Mouse (Mus musculus) stomach, embryonic 16.5 days (tissue): Measurements from ENCODE around the gene Jade1. TPM values are rescaled to one million over a fixed set of nuclear protein-coding genes. Genes with fewer than 3 reads are reported as not detected.

Experiments
- ATAC-seq: fragments of 200-750 bp; cut with Nextera tagmentation; 2 replicates; pipeline ENCODE4 v1.8.0; 2017; ENCODE audit warnings: moderate number of reproducible peaks, moderate TSS enrichment; ENCODE audit not compliant: insufficient read depth, low FRiP score
- H3K27ac ChIP-seq: fragments of 300-500 bp; sonication (generic); 2 replicates; pipeline ENCODE4 v1.5.1; 2014; ENCODE audit warnings: low read length
- H3K27me3 ChIP-seq: fragments of 300-500 bp; sonication (generic); 2 replicates; pipeline ENCODE4 v1.6.1; 2014; ENCODE audit warnings: low read length, control low read depth, mixed read lengths; ENCODE audit not compliant: control insufficient read depth, insufficient read depth
- H3K36me3 ChIP-seq: fragments of 300-500 bp; sonication (generic); 2 replicates; pipeline ENCODE4 v1.6.1; 2014; ENCODE audit warnings: low read length; ENCODE audit not compliant: control insufficient read depth, insufficient read depth
- H3K4me1 ChIP-seq: fragments of 300-500 bp; sonication (generic); 2 replicates; pipeline ENCODE4 v1.6.1; 2014; ENCODE audit warnings: low read length, control low read depth, mixed read lengths; ENCODE audit not compliant: control insufficient read depth, insufficient read depth
- H3K4me2 ChIP-seq: fragments of 300-500 bp; sonication (generic); 2 replicates; pipeline ENCODE4 v1.6.1; 2014; ENCODE audit warnings: low read depth, low read length, mixed read lengths
- H3K4me3 ChIP-seq: fragments of 300-500 bp; sonication (generic); replicated peaks from 2 replicates; pipeline ENCODE4 v1.5.1; 2014; ENCODE audit warnings: mild to moderate bottlenecking, low read length
- H3K9ac ChIP-seq: fragments of 300-500 bp; sonication (generic); 2 replicates; pipeline ENCODE4 v1.6.1; 2014; ENCODE audit warnings: low read length
- H3K9me3 ChIP-seq: fragments of 300-500 bp; sonication (generic); replicated peaks from 2 replicates; pipeline ENCODE4 v1.6.1; 2016; ENCODE audit warnings: low read length, control low read depth; ENCODE audit not compliant: control insufficient read depth
- WGBS: fragments of 180-500 bp; shearing (Covaris S2); extraction: QIAGEN DNeasy Blood & Tissue Kit; methylation state at CpG from one replicate; pipeline ENCODE4 v1.1.7; 2014; 5-methylcytosine and 5-hydroxymethylcytosine counted together
- polyA plus RNA-seq: library from polyadenylated mRNA; unstranded; fragments of >200 nt; fragmentation: Nextera tagmentation; extraction: Ambion mirVana; gene quantifications from 2 replicates; pipeline ENCODE4 v1.2.1, GENCODE M21; 2015

The Jade1 gene
- polyA plus RNA-seq, 1 experiment from 2014 or later, result 11.6 TPM

DNA sequence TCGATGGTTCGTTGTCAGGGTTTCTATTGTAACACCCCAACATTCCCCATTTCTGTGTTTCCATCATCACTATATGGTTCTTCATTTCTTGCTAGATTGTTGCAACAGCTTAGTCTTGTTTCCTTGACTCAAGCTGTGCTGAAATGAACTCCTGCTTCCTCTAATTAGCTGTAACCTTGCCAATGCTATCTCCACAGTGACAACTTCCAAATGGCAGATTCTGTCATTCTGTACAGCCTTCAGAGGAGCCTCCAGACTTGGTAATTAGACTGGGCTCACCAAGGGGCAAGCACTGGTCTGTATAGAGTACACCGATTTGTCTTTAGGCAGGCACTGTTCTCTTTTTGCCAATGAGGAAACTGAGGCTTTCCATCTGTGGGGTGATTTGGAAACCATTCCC, 63.0 kb downstream of the Jade1 start:
- 72% methylated on average over 3 of the region's 3 CpGs for WGBS
- Histone ChIP-seq H3K27me3 (no peaks in the 10 kb centered on the region), H3K27ac (no peak overlapping the region), H3K36me3 (0 out of 2 replicates have a peak, but pooled peaks cover 2% of the 10 kb centered on the region), H3K4me1 (peaks cover 4% of the 10 kb centered on the region; the same call in 1 of the 2 replicates), H3K9ac (no peak overlapping the region), H3K4me3 (no peak overlapping the region), H3K4me2 (no peak overlapping the region), H3K9me3 (no peaks in the 10 kb centered on the region)
- ATAC-seq, result no peak

GRCm38 (mm10) chr3:41620971-41621370, 65.4 kb downstream of the Jade1 start:
- H3K4me1 ChIP-seq, result peaks cover 4% of the 10 kb centered on the region; the same call in 1 of the 2 replicates
- ATAC-seq, result no peak

GRCm38 (mm10) chr3:41655642-41656041, 100.1 kb downstream of the Jade1 start:
- H3K4me2 ChIP-seq, result no peak overlapping the region
- no peaks in the 10 kb centered on the region for H3K9me3 ChIP-seq
- no peak for ATAC-seq
- 90% methylated on average over 1 of the region's 1 CpGs for WGBS
- H3K4me1 ChIP-seq, result no peaks in the 10 kb centered on the region
- H3K36me3 ChIP-seq, result no peaks in the 10 kb centered on the region
- no peaks in the 10 kb centered on the region for H3K27me3 ChIP-seq
- H3K4me3 ChIP-seq, result no peak overlapping the region
- no peak overlapping the region for H3K9ac ChIP-seq
- H3K27ac ChIP-seq, result no peak overlapping the region

More at GRCm38 (mm10) chr3:41620971-41621370, 65.4 kb downstream of the Jade1 start:
- no peak overlapping the region for H3K4me3 ChIP-seq
- WGBS, result 76% methylated on average over 7 of the region's 7 CpGs
- no peak overlapping the region for H3K27ac ChIP-seq
- no peak overlapping the region for H3K9ac ChIP-seq
- H3K4me2 ChIP-seq, result no peak overlapping the region
- H3K36me3 ChIP-seq, result no peaks in the 10 kb centered on the region
- no peaks in the 10 kb centered on the region for H3K27me3 ChIP-seq
- H3K9me3 ChIP-seq, result no peaks in the 10 kb centered on the region

Other genes starting within 250 kb of the Jade1 start
- 12.3 and 12.9 TPM in 2 replicates for gene Sclt1, start 186.8 kb downstream of the Jade1 start, polyA plus RNA-seq
- gene D3Ertd751e, start 186.9 kb downstream of the Jade1 start, polyA plus RNA-seq, result 12.3 and 12.7 TPM in 2 replicates